Mouse (Mus musculus): Measurements from ENCODE around the gene Cdipt. TPM values are rescaled to one million over a fixed set of nuclear protein-coding genes. Genes with fewer than 3 reads are reported as not detected.

Cdipt gene
- polyA plus RNA-seq (2014; fragmentation: Nextera tagmentation; extraction: Ambion mirVana) = 77.4 and 89.1 TPM in 2 replicates

DNA sequence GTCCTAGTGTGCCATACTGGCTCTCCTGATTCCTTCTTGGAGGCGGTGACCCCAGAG, at the start of gene Cdipt:
Gene Cdipt, plus strand, starts transcription at position 22 of the 57 bp plus-strand sequence.
- peak within 1 kb of the TSS; percentile 97 for H3K27ac ChIP-seq (ENCODE audit: low read depth, low read length)
- H3K4me2 ChIP-seq (replicated peaks; ENCODE audit: low read depth, low read length) = peak within 1 kb of the TSS; percentile 58
- no peaks in the 10 kb centered on the region for H3K9me3 ChIP-seq (ENCODE audit: control insufficient read depth, low read length)
- H3K4me3 ChIP-seq (ENCODE audit: low read length) = peak within 1 kb of the TSS; percentile 100
- 0% methylated on average over 1 of the region's 1 CpGs for WGBS
- no peaks in the 10 kb centered on the region for H3K27me3 ChIP-seq (ENCODE audit: control insufficient read depth, insufficient read depth, low read length)
- peaks cover 4% of the 10 kb centered on the region; the same call in 1 of the 2 replicates for H3K4me1 ChIP-seq (ENCODE audit: control insufficient read depth, insufficient read depth, low read length)
- H3K9ac ChIP-seq (ENCODE audit: low read depth, low read length) = peak within 1 kb of the TSS; percentile 99
- H3K36me3 ChIP-seq (ENCODE audit: control insufficient read depth, insufficient read depth, low read length) = peaks cover 28% of the 10 kb centered on the region
- ATAC-seq (ENCODE audit: low FRiP score, low TSS enrichment) = no peak

DNA sequence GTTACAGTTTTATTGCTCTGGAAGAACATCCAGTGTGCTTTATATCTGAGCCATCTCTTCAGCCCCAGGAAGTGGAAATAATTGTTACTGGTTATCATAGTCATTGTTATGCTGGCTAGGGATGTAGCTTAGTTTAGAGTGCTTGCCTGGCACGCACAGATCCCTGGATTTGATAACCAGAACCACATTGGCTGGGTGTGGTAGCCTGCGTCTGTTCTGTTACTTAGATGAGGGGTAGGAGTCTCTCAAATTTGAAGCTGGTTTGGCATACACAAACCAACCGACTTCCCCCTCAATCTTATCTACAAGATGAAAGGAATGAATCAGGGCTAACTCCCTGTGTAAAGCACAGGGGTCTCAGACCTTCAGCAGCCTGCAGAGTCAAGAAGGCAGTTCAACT, 49.4 kb upstream of the Cdipt start:
- WGBS = 40% methylated on average over 3 of the region's 3 CpGs
- Histone ChIP-seq H3K4me2 (replicated peaks; ENCODE audit: low read depth, low read length) (no peak overlapping the region), H3K27me3 (ENCODE audit: control insufficient read depth, insufficient read depth, low read length) (no peaks in the 10 kb centered on the region), H3K36me3 (ENCODE audit: control insufficient read depth, insufficient read depth, low read length) (peaks cover 8% of the 10 kb centered on the region; the same call in 1 of the 2 replicates), H3K9me3 (ENCODE audit: control insufficient read depth, low read length) (no peaks in the 10 kb centered on the region), H3K4me3 (ENCODE audit: low read length) (no peak overlapping the region), H3K4me1 (ENCODE audit: control insufficient read depth, insufficient read depth, low read length) (peaks cover 9% of the 10 kb centered on the region), H3K9ac (ENCODE audit: low read depth, low read length) (no peak overlapping the region), H3K27ac (ENCODE audit: low read depth, low read length) (no peak overlapping the region)
- no peak for ATAC-seq (ENCODE audit: low FRiP score, low TSS enrichment)

DNA sequence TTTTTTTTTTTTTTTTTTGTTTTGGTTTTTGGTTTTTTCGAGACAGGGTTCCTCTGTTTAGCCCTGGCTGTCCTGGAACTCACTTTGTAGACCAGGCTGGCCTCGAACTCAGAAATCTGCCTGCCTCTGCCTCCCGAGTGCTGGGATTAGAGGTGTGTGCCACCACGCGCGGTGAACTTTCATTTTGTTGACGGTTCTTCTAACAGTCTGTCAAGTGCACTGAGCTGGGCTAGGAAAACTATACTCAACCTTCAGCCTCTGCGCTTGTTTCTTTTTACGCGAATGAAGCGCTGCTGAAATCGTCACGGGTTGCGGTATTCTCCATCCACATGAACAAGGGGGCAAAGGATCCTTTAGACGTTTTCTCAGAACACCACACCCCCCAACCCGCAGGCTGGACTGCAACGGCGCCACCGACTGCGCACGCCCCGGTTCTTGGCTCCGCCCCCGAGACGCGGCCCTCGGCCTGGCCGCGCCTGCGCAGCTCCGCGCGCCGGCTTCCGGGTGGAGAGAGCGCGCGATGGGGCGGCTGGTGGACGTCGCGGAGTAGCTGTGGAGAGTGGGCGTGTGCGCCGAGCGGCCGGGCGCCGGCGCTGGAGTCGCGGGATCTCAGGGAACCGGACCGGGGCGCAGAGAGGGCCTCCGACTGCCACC, 47.2 kb upstream of the Cdipt start, which contains the start of gene Kctd13:
Gene Kctd13, plus strand, starts transcription at position 496 of the 654 bp plus-strand sequence.
- H3K27ac ChIP-seq (ENCODE audit: low read depth, low read length) = peak within 1 kb of the TSS; percentile 5; the same call in 1 of the 2 replicates
- WGBS = 4% methylated on average over 56 of the region's 56 CpGs
- peaks cover 22% of the 10 kb centered on the region; the same call in 1 of the 2 replicates for H3K36me3 ChIP-seq (ENCODE audit: control insufficient read depth, insufficient read depth, low read length)
- H3K9ac ChIP-seq (ENCODE audit: low read depth, low read length) = peak within 1 kb of the TSS; percentile 72
- peak; percentile 97 for ATAC-seq (ENCODE audit: low FRiP score, low TSS enrichment)
- H3K4me1 ChIP-seq (ENCODE audit: control insufficient read depth, insufficient read depth, low read length) = peaks cover 9% of the 10 kb centered on the region
- H3K27me3 ChIP-seq (ENCODE audit: control insufficient read depth, insufficient read depth, low read length) = no peaks in the 10 kb centered on the region
- peak within 1 kb of the TSS; percentile 86 for H3K4me2 ChIP-seq (replicated peaks; ENCODE audit: low read depth, low read length)
- peak within 1 kb of the TSS; percentile 69 for H3K4me3 ChIP-seq (ENCODE audit: low read length)
- H3K9me3 ChIP-seq (ENCODE audit: control insufficient read depth, low read length) = no peaks in the 10 kb centered on the region

- H3K9ac ChIP-seq (ENCODE audit: low read depth, low read length) = peak overlapping the region; percentile 72
- peak overlapping the region; percentile 86 for H3K4me2 ChIP-seq (replicated peaks; ENCODE audit: low read depth, low read length)
- H3K9me3 ChIP-seq (ENCODE audit: control insufficient read depth, low read length) = no peaks in the 10 kb centered on the region
- peaks cover 22% of the 10 kb centered on the region; the same call in 1 of the 2 replicates for H3K36me3 ChIP-seq (ENCODE audit: control insufficient read depth, insufficient read depth, low read length)
- H3K27me3 ChIP-seq (ENCODE audit: control insufficient read depth, insufficient read depth, low read length) = no peaks in the 10 kb centered on the region
- H3K4me1 ChIP-seq (ENCODE audit: control insufficient read depth, insufficient read depth, low read length) = peaks cover 9% of the 10 kb centered on the region
- peak overlapping the region; percentile 69 for H3K4me3 ChIP-seq (ENCODE audit: low read length)
- H3K27ac ChIP-seq (ENCODE audit: low read depth, low read length) = peak overlapping the region; percentile 5; the same call in 1 of the 2 replicates
- WGBS = under 1% methylated on average over 26 of the region's 27 CpGs
- peak; percentile 78 for ATAC-seq (ENCODE audit: low FRiP score, low TSS enrichment)
Observed at GRCm38 (mm10) chr7:126929046-126929445, 46.7 kb upstream of the Cdipt start.

DNA sequence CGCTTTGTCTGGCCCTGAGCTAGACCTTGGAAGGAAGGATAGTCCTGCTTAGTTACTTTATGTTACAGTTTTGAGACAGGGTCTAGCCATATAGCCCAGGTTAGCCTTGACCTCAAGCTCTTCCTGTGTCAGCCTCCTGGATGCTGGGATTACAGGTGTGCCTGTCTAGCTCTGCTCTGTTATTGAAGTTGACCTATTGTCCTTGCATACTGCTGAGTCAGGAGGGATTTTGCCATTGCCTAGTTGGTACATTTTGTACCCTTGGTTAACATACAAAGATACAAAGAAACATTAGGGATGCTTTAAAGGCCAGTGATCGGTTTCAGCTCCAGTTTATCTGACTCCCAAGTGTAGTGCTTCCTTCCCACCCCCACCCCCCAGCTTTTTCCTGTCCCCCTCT, 43.1 kb upstream of the Cdipt start:
- no peak overlapping the region for H3K9ac ChIP-seq (ENCODE audit: low read depth, low read length)
- no peak for ATAC-seq (ENCODE audit: low FRiP score, low TSS enrichment)
- no peak overlapping the region for H3K4me3 ChIP-seq (ENCODE audit: low read length)
- peaks cover 9% of the 10 kb centered on the region for H3K4me1 ChIP-seq (ENCODE audit: control insufficient read depth, insufficient read depth, low read length)
- 87% methylated on average over 2 of the region's 2 CpGs for WGBS
- no peaks in the 10 kb centered on the region for H3K9me3 ChIP-seq (ENCODE audit: control insufficient read depth, low read length)
- H3K27ac ChIP-seq (ENCODE audit: low read depth, low read length) = no peak overlapping the region
- H3K4me2 ChIP-seq (replicated peaks; ENCODE audit: low read depth, low read length) = no peak overlapping the region
- peaks cover 42% of the 10 kb centered on the region for H3K36me3 ChIP-seq (ENCODE audit: control insufficient read depth, insufficient read depth, low read length)
- H3K27me3 ChIP-seq (ENCODE audit: control insufficient read depth, insufficient read depth, low read length) = no peaks in the 10 kb centered on the region

DNA sequence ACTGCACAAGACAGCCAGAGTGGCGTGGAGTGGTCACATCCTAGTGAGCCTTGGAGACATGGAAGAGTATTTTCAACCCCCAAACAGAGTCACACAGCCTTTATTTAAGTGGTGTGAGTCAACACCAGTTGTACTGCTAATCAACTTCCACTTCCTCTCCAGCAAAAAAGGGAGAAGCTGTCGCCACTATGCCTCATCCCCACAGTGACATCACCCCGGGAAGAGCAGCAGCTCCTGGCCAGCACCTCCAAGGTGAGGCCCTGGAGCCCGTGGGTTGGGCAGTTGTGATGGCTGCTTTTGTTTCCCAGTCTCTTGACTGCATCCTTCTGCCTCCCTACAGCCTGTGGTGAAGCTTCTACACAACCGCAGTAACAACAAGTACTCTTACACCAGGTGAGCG, 34.5 kb upstream of the Cdipt start:
- H3K27me3 ChIP-seq (ENCODE audit: control insufficient read depth, insufficient read depth, low read length) = no peaks in the 10 kb centered on the region
- 43% methylated on average over 6 of the region's 6 CpGs for WGBS
- H3K9me3 ChIP-seq (ENCODE audit: control insufficient read depth, low read length) = no peaks in the 10 kb centered on the region
- peaks cover 31% of the 10 kb centered on the region for H3K36me3 ChIP-seq (ENCODE audit: control insufficient read depth, insufficient read depth, low read length)
- no peak overlapping the region for H3K9ac ChIP-seq (ENCODE audit: low read depth, low read length)
- no peak overlapping the region for H3K27ac ChIP-seq (ENCODE audit: low read depth, low read length)
- no peak overlapping the region for H3K4me2 ChIP-seq (replicated peaks; ENCODE audit: low read depth, low read length)
- H3K4me3 ChIP-seq (ENCODE audit: low read length) = no peak overlapping the region
- H3K4me1 ChIP-seq (ENCODE audit: control insufficient read depth, insufficient read depth, low read length) = no peaks in the 10 kb centered on the region
- no peak for ATAC-seq (ENCODE audit: low FRiP score, low TSS enrichment)

DNA sequence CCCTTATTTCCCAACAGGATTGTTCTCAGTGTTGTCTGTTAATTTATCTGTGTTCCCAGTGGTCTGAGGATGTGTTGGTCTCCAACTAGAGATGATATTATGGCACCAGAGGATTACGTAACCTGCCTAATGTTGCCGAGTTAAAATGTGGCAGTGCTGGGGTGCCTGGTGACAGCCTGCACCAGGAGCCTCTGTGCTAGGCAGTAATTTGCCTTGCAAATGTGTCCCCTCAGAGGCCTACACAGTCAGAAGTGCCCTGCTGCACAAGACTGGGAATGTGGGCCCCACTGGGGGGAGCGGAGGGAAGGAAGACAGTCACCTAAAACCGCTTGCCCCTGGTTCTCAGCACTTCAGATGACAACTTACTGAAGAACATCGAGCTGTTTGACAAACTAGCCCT, 33.9 kb upstream of the Cdipt start:
- H3K4me1 ChIP-seq (ENCODE audit: control insufficient read depth, insufficient read depth, low read length) = no peaks in the 10 kb centered on the region
- H3K9ac ChIP-seq (ENCODE audit: low read depth, low read length) = no peak overlapping the region
- H3K27me3 ChIP-seq (ENCODE audit: control insufficient read depth, insufficient read depth, low read length) = no peaks in the 10 kb centered on the region
- no peak overlapping the region for H3K4me2 ChIP-seq (replicated peaks; ENCODE audit: low read depth, low read length)
- 76% methylated on average over 5 of the region's 5 CpGs for WGBS
- H3K4me3 ChIP-seq (ENCODE audit: low read length) = no peak overlapping the region
- no peak for ATAC-seq (ENCODE audit: low FRiP score, low TSS enrichment)
- no peak overlapping the region for H3K27ac ChIP-seq (ENCODE audit: low read depth, low read length)
- peaks cover 25% of the 10 kb centered on the region for H3K36me3 ChIP-seq (ENCODE audit: control insufficient read depth, insufficient read depth, low read length)
- H3K9me3 ChIP-seq (ENCODE audit: control insufficient read depth, low read length) = no peaks in the 10 kb centered on the region

DNA sequence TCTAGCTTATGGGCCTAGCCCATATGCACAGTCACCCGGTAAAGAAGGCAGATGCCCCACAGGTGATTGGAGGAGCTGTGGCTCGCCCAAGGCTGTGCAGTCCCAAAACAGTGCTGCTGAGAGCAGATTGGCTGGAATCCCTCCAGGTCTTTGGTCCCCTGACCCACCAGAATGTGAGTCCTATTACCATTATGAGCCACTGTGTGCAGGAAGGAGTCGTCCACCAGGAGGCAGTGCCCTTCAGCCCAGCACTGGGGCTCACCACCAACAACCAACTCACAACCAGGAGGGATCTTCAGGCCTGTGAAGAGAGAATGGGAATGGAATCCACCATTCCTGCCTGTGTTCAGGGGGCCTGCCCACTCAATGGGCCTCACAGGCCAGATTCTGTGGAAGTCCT, 29.2 kb upstream of the Cdipt start:
- peaks cover 3% of the 10 kb centered on the region; the same call in 1 of the 2 replicates for H3K4me1 ChIP-seq (ENCODE audit: control insufficient read depth, insufficient read depth, low read length)
- 32% methylated on average over 3 of the region's 3 CpGs for WGBS
- no peaks in the 10 kb centered on the region for H3K9me3 ChIP-seq (ENCODE audit: control insufficient read depth, low read length)
- peaks cover 17% of the 10 kb centered on the region for H3K27me3 ChIP-seq (ENCODE audit: control insufficient read depth, insufficient read depth, low read length)
- no peak for ATAC-seq (ENCODE audit: low FRiP score, low TSS enrichment)
- H3K4me2 ChIP-seq (replicated peaks; ENCODE audit: low read depth, low read length) = no peak overlapping the region
- no peak overlapping the region for H3K9ac ChIP-seq (ENCODE audit: low read depth, low read length)
- H3K4me3 ChIP-seq (ENCODE audit: low read length) = no peak overlapping the region
- no peak overlapping the region for H3K27ac ChIP-seq (ENCODE audit: low read depth, low read length)
- H3K36me3 ChIP-seq (ENCODE audit: control insufficient read depth, insufficient read depth, low read length) = peaks cover 17% of the 10 kb centered on the region; the same call in 1 of the 2 replicates

- H3K27me3 ChIP-seq (ENCODE audit: control insufficient read depth, insufficient read depth, low read length) = peaks cover 22% of the 10 kb centered on the region
- H3K9me3 ChIP-seq (ENCODE audit: control insufficient read depth, low read length) = no peaks in the 10 kb centered on the region
- ATAC-seq (ENCODE audit: low FRiP score, low TSS enrichment) = no peak
- H3K9ac ChIP-seq (ENCODE audit: low read depth, low read length) = no peak overlapping the region
- H3K4me2 ChIP-seq (replicated peaks; ENCODE audit: low read depth, low read length) = no peak overlapping the region
- peaks cover 3% of the 10 kb centered on the region; the same call in 1 of the 2 replicates for H3K4me1 ChIP-seq (ENCODE audit: control insufficient read depth, insufficient read depth, low read length)
- H3K36me3 ChIP-seq (ENCODE audit: control insufficient read depth, insufficient read depth, low read length) = peaks cover 11% of the 10 kb centered on the region; the same call in 1 of the 2 replicates
- no peak overlapping the region for H3K4me3 ChIP-seq (ENCODE audit: low read length)
- H3K27ac ChIP-seq (ENCODE audit: low read depth, low read length) = no peak overlapping the region
- WGBS = 85% methylated on average over 10 of the region's 10 CpGs
Observed at GRCm38 (mm10) chr7:126948626-126949025, 27.1 kb upstream of the Cdipt start.
